Mouse (Mus musculus) G1E (cell line): ENCODE measurements around the gene Cfap43.

Source experiments
- CTCF ChIP-seq: IDR thresholded peaks from 2 replicates; pipeline ENCODE4 v1.5.1; 2012; ENCODE audit warnings: low read depth, low read length, inconsistent platforms, mixed read lengths
- GATA1 ChIP-seq: IDR thresholded peaks from 2 replicates; pipeline ENCODE4 v1.6.1; 2012; ENCODE audit warnings: borderline replicate concordance, low read length, inconsistent platforms, mixed read lengths
- POLR2AphosphoS5 ChIP-seq: IDR thresholded peaks from 2 replicates; pipeline ENCODE4 v1.6.1; 2012; ENCODE audit warnings: low read depth, low read length, inconsistent platforms; ENCODE audit not compliant: insufficient replicate concordance

DNA sequence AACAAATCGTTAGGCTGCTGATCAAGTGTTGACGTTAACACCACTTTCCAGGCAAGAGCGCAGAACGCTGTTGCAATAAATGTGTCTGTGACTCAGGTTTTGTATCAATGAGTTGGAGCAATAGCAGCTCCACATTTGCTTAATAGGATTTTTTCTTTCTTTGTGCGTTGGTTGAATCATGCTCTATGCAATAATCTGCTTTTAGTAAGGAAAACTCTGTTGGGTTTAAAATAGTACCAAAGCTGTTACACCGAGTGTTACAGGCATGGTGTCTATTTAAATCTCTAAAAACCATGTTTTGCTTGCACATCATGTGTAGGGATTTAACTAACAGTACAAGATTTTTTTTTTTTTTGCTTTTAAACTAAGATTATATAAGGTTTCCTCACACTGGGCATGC lies 20.3 kb upstream of the Cfap43 start:
- TF ChIP-seq CTCF (no peak), GATA1 (no peak), POLR2AphosphoS5 (no peak)
